Mouse (Mus musculus) 3134 (cell line): Measurements from ENCODE around the gene Prr19.
A peak's percentile ranks its signal among the peaks of the same experiment; 100 is the strongest.
"Not testable (repeated sequence)": the region's sequence is repeated elsewhere in the genome, so short reads cannot be mapped to it uniquely, and the experiment has no call there.

ENCODE experiments used
- DNase-seq: peaks from one replicate; pipeline ENCODE4 v3.0.0-alpha.2; 2011; ENCODE audit warnings: low spot score; ENCODE audit not compliant: insufficient read length; ENCODE audit errors: extremely low read depth

Prr19 gene

GRCm38 (mm10) chr7:25316532-25317445, 15.6 kb downstream of the Prr19 start, which contains the start of gene Megf8:
TSS of gene Megf8 (plus strand) at chr7:25317164.
- peak; percentile 92 for DNase-seq

- DNase-seq: peak; percentile 66
Observed at GRCm38 (mm10) chr7:25317446-25317999, 16.3 kb downstream of the Prr19 start.

GRCm38 (mm10) chr7:25322058-25322484, 20.9 kb downstream of the Prr19 start:
- no peak for DNase-seq

GRCm38 (mm10) chr7:25323219-25323618, 22.0 kb downstream of the Prr19 start:
- DNase-seq: no peak

GRCm38 (mm10) chr7:25325431-25325830, 24.2 kb downstream of the Prr19 start:
- DNase-seq: not testable (repeated sequence)

GRCm38 (mm10) chr7:25326233-25326632, 25.0 kb downstream of the Prr19 start:
- DNase-seq: no peak

GRCm38 (mm10) chr7:25333596-25334307, 32.5 kb downstream of the Prr19 start:
- peak; percentile 49 for DNase-seq

- no peak for DNase-seq
Observed at GRCm38 (mm10) chr7:25334472-25334871, 33.3 kb downstream of the Prr19 start.

GRCm38 (mm10) chr7:25339329-25339728, 38.1 kb downstream of the Prr19 start:
- no peak for DNase-seq

- DNase-seq: no peak
Observed at GRCm38 (mm10) chr7:25341000-25341784, 40.0 kb downstream of the Prr19 start.

GRCm38 (mm10) chr7:25348861-25349260, 47.6 kb downstream of the Prr19 start:
- DNase-seq: no peak
